Mouse (Mus musculus) C2C12 (cell line): Measurements from ENCODE around the gene Fgd3. TPM values are rescaled to one million over a fixed set of nuclear protein-coding genes. Genes with fewer than 3 reads are reported as not detected.

ENCODE experiments used
- H3K27me3 ChIP-seq: one replicate; pipeline ENCODE4 v1.6.1; 2011; ENCODE audit not compliant: control insufficient read depth, insufficient read depth, insufficient read length
- H3K36me3 ChIP-seq: one replicate; pipeline ENCODE4 v1.6.1; 2011; ENCODE audit not compliant: control insufficient read depth, insufficient read depth
- H3K4me3 ChIP-seq: one replicate; pipeline ENCODE4 v1.5.1; 2011; ENCODE audit warnings: mild to moderate bottlenecking, control low read depth; ENCODE audit not compliant: poor library complexity, insufficient read depth, severe bottlenecking
- H3K79me2 ChIP-seq: one replicate; pipeline ENCODE4 v1.6.1; 2011; ENCODE audit not compliant: control insufficient read depth, insufficient read depth
- H3K79me3 ChIP-seq: one replicate; pipeline ENCODE4 v1.6.1; 2011; ENCODE audit warnings: low read depth, control low read depth
- H3ac ChIP-seq: one replicate; pipeline ENCODE3; 2011; ENCODE audit warnings: low read depth; ENCODE audit not compliant: control insufficient read depth, insufficient read length
- CEBPB ChIP-seq: IDR thresholded peaks from one replicate; pipeline ENCODE4 v1.6.1; 2011; ENCODE audit warnings: low read depth, mild to moderate bottlenecking, control low read depth, moderate library complexity
- CTCF ChIP-seq: IDR thresholded peaks from one replicate; pipeline ENCODE4 v1.5.1; 2011; ENCODE audit not compliant: control insufficient read depth, insufficient read depth, insufficient read length
- FOSL1 ChIP-seq: IDR thresholded peaks from one replicate; pipeline ENCODE4 v1.8.0; 2011; ENCODE audit warnings: mild to moderate bottlenecking, low read length; ENCODE audit not compliant: poor library complexity, insufficient read depth, severe bottlenecking
- MAX ChIP-seq: IDR thresholded peaks from one replicate; pipeline ENCODE4 v1.6.1; 2011; ENCODE audit warnings: mild to moderate bottlenecking, control low read depth
- MYOD1 ChIP-seq: IDR thresholded peaks from one replicate; pipeline ENCODE4 v1.6.1; 2011; ENCODE audit warnings: low read depth; ENCODE audit not compliant: control insufficient read depth, insufficient read length
- MYOG ChIP-seq: IDR thresholded peaks from one replicate; pipeline ENCODE4 v1.6.1; 2011; ENCODE audit not compliant: control insufficient read depth, insufficient read length; ENCODE audit errors: extremely low read depth
- USF1 ChIP-seq: IDR thresholded peaks from one replicate; pipeline ENCODE4 v1.6.1; 2011; ENCODE audit warnings: low read depth, mild to moderate bottlenecking, control low read depth, moderate library complexity
- polyA plus RNA-seq: library from polyadenylated mRNA; unstranded; fragments of >200 nt; fragmentation: generic; extraction: Trizol; gene quantifications from one replicate; pipeline ENCODE4 v1.2.1, GENCODE M21; 2012; ENCODE audit warnings: missing spikeins

The Fgd3 gene
- polyA plus RNA-seq, 1 experiment = 44.8 TPM

GRCm38 (mm10) chr13:49233792-49234572 lies 86.1 kb downstream of the Fgd3 start:
- H3K4me3 ChIP-seq = no peak overlapping the region
- no peaks in the 10 kb centered on the region for H3K36me3 ChIP-seq
- no peaks in the 10 kb centered on the region for H3K27me3 ChIP-seq
- H3ac ChIP-seq = no peak overlapping the region
- no peaks in the 10 kb centered on the region for H3K79me3 ChIP-seq
- H3K79me2 ChIP-seq = no peaks in the 10 kb centered on the region
- TF ChIP-seq USF1 = no peak
- TF ChIP-seq CTCF = no peak
- no peak for TF ChIP-seq MAX
- no peak for TF ChIP-seq MYOG
- no peak for TF ChIP-seq MYOD1
- no peak for TF ChIP-seq FOSL1
- TF ChIP-seq CEBPB = no peak

- Histone ChIP-seq H3K79me3 (no peaks in the 10 kb centered on the region), H3K27me3 (no peaks in the 10 kb centered on the region), H3K79me2 (no peaks in the 10 kb centered on the region), H3K36me3 (no peaks in the 10 kb centered on the region), H3K4me3 (no peak overlapping the region), H3ac (no peak overlapping the region)
- TF ChIP-seq MYOG = no peak
- TF ChIP-seq USF1 = no peak
- TF ChIP-seq CEBPB = no peak
- no peak for TF ChIP-seq CTCF
- TF ChIP-seq MYOD1 = no peak
Observed at GRCm38 (mm10) chr13:49225633-49226032, 94.5 kb downstream of the Fgd3 start.

GRCm38 (mm10) chr13:49225159-49225558 lies 95.0 kb downstream of the Fgd3 start:
- TF ChIP-seq CTCF = no peak
- TF ChIP-seq FOSL1 = no peak
- no peak for TF ChIP-seq USF1
- TF ChIP-seq MYOG = no peak
- TF ChIP-seq CEBPB = no peak
- TF ChIP-seq MYOD1 = no peak
- TF ChIP-seq MAX = no peak
- no peaks in the 10 kb centered on the region for H3K27me3 ChIP-seq
- H3K79me3 ChIP-seq = no peaks in the 10 kb centered on the region
- no peaks in the 10 kb centered on the region for H3K36me3 ChIP-seq
- H3K79me2 ChIP-seq = no peaks in the 10 kb centered on the region
- H3ac ChIP-seq = no peak overlapping the region
- H3K4me3 ChIP-seq = no peak overlapping the region

- no peak for TF ChIP-seq MAX
- TF ChIP-seq USF1 = no peak
- no peak for TF ChIP-seq FOSL1
- TF ChIP-seq MYOD1 = no peak
- no peak for TF ChIP-seq CTCF
- no peak for TF ChIP-seq CEBPB
- TF ChIP-seq MYOG = no peak
- H3K79me3 ChIP-seq = no peaks in the 10 kb centered on the region
- no peak overlapping the region for H3ac ChIP-seq
- H3K79me2 ChIP-seq = no peaks in the 10 kb centered on the region
- no peaks in the 10 kb centered on the region for H3K36me3 ChIP-seq
- H3K4me3 ChIP-seq = no peak overlapping the region
- H3K27me3 ChIP-seq = no peaks in the 10 kb centered on the region
Observed at GRCm38 (mm10) chr13:49224729-49225128, 95.4 kb downstream of the Fgd3 start.

GRCm38 (mm10) chr13:49224314-49224713 lies 95.8 kb downstream of the Fgd3 start:
- Histone ChIP-seq H3K79me3 (no peaks in the 10 kb centered on the region), H3K27me3 (no peaks in the 10 kb centered on the region), H3K4me3 (no peak overlapping the region), H3ac (no peak overlapping the region), H3K79me2 (no peaks in the 10 kb centered on the region), H3K36me3 (no peaks in the 10 kb centered on the region)
- TF ChIP-seq USF1 (no peak), CTCF (no peak)

GRCm38 (mm10) chr13:49220912-49221311 lies 99.2 kb downstream of the Fgd3 start:
- no peak for TF ChIP-seq MYOD1
- TF ChIP-seq MYOG = no peak
- no peak for TF ChIP-seq USF1
- no peak for TF ChIP-seq CTCF
- no peak for TF ChIP-seq CEBPB
- TF ChIP-seq MAX = no peak
- no peak for TF ChIP-seq FOSL1

More at GRCm38 (mm10) chr13:49220912-49221311, 99.2 kb downstream of the Fgd3 start:
- H3K79me3 ChIP-seq = no peaks in the 10 kb centered on the region
- no peaks in the 10 kb centered on the region for H3K36me3 ChIP-seq
- no peaks in the 10 kb centered on the region for H3K27me3 ChIP-seq
- no peak overlapping the region for H3K4me3 ChIP-seq
- H3K79me2 ChIP-seq = no peaks in the 10 kb centered on the region
- no peak overlapping the region for H3ac ChIP-seq
